Mouse (Mus musculus) regulatory T cell (primary cell): Measurements from ENCODE around the gene Nr1h4.

Experiments
- in situ Hi-C: fragments of 300-600 bp; cut with MboI, MseI; formaldehyde crosslinking; loops from one replicate; pipeline ENCODE4 v1.15.1; 2025; ENCODE audit warnings: high pct_unique_total_duplicates

The Nr1h4 gene

DNA sequence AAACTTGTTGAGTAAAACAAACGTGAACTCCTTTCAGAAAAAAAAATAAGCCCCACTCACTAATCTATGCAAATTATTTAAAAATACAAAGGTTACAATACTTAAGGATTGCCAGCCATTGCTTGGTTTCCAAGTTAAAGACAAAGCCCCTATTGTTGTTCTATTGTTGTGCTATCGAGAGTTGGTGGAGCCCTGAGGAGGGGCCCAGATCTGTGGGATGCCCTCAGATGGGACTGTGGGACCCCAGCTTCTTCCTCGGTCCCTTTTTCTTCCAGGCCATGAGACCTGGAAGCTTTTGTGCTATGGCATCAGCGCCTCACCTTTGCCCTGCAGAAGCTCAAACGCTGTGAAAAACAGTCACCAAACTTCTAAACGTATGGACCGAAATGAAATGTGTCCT lies 51.7 kb downstream of the Nr1h4 start:
- in situ Hi-C loops: no loop called here

DNA sequence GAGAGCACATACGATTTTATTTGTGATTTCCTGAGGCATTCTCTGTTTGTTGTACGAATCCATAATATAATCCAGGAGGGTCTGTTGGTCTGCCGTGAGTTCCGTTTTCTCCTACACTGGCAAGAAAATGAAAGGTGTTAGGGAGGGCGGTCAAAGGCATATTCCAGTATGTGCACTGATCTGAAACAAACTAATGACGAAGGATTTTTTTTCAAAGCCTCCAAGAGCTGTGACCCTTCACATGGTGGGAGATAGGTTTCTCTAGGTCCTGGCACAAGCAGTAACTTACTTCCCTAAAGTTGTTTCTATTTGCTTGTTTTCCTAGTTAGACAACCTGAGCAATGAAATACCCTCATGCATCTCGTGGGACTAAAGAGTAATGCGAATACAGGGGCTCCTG lies 54.6 kb downstream of the Nr1h4 start:
- in situ Hi-C loops: no loop called here

DNA sequence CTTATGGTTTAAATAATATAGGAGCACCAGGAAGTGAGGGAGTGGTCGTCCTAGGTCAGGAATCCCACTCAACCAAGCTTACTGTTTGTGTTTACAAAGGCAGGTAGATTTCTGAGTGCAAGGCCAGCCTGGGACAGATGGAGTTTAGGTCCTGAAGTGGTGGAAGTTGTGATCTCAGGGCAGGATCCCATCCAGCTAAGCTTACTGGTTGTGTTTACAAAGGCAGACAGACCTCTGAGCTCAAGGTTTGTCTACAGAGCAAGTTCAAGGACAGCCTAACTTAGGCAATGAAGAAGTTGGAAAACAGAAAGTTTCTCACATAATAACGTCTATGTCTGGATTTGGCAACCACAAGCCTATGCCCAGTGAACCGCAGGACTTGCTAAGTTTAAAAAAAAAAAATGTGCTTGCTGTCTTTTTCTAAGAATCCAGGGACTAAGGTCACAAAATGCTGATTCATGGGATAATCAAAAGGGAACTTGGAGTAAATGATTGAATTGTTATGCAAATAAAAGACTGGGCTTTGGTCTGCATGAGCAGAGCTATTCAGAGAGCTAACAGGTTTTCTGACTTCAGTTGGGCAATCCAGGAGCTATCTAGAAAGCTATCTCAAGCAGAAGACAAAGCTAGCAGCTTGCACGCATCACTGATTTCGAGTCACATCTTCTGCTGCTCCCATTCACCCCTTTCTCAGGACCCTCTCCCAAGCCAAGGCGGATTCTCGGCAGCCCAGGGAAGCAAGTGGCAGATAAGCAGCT lies 62.6 kb downstream of the Nr1h4 start:
- in situ Hi-C loops: no loop called here

DNA sequence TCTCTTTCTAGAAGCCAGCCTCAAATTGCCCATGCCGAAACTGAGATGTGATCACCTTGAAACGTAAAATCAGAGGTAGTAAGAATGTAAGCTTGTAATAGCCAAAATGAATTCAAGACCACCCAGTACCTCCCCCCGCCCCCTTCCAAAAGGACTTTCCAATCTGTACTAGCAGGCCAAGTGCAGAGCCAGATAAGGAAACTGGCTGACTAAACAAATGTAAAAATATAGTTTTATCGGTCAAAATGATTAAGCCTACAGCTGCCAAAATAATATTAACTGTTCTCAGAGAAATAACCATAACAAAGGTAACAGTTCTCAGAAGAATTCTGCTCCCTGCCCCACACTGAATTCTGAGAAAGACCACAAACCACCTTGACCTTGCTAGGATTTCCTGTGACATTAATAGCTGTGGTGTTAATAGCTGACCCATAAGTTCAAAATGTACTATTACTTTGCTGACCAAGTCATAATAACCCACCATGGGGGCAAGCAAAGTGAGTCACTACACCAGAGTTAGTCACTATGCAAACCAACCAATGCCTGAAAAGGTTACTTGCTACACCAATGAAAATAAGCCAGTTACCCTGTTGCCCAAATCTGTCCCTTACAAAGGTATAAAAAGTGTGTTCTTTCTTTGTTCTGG lies 68.5 kb downstream of the Nr1h4 start:
- in situ Hi-C loops: loop anchor here (5.0 kb wide), 1 partner anchor 167 kb away; no protein-coding TSS in a partner anchor

DNA sequence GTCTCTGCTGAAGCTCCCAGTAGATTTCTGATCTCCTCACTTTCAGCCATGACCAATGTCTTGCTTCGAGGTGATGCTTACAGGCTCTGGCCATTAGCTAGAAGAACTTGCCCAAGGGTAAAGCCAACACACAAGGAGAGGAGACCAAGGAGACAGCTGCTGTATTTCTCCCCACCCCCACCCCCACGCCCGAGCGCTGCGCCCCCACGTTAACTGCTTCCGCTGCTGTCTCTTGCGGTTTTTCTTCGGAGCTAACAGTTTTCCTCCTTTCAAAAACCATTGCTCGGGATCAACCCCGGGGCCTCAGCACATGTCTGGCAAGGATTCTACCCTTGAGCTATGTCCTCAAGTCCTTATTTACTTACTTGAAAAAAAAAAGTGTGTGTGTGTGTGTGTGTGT lies 70.5 kb downstream of the Nr1h4 start:
- in situ Hi-C loops: loop anchor here (5.0 kb wide), 1 partner anchor 169 kb away; no protein-coding TSS in a partner anchor

DNA sequence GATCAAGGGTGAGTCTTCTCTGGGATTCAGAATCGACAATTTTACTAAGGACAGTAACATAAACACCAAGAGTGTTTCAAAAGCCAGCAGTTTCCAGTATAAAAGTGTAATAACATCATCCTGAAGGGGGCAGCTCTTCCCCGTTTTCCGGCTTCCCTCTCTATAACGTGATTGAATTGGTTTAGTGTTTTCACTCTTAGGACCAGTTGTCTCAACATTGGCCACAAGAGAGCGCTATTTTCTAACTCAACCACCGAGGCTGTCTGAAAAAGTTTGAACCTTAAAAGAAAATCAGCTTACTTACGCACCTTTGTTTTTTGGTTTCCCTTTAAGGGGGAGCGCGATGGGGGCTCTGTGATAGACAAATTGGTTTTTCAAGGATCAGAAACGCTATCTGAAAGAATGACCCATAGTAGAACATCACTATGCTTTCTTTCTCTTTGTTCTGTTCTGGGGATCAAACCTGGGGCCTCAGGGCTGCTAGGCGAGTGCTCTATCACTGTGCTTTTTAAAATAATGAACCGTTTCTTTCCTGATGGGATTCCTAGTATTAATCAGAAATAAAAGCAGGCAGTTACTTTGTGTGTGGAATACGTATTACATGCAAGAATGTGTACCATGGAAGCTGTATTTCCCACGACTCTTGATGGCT lies 71.4 kb downstream of the Nr1h4 start:
- in situ Hi-C loops: loop anchor here (5.0 kb wide), 1 partner anchor 170 kb away; no protein-coding TSS in a partner anchor

DNA sequence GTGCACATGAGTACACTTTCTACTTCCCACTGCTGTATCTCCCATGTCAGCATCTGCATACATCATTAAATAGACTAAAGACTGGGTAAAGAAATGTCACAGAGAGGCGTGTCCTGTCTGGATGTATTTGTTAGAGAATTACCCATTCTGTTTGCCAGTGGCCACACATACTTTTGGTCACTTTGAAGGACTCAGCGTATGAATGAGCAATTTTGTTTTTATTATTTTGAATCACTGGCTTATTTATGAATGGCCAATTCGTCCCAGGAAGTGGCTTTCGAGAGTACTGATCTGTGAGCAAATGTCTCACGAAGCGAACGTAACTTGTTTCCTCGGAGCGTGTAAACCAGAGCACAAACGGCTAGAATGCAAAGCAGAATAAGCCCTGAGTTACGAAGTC lies 72.4 kb downstream of the Nr1h4 start:
- in situ Hi-C loops: loop anchor here (5.0 kb wide), 1 partner anchor 171 kb away; no protein-coding TSS in a partner anchor

DNA sequence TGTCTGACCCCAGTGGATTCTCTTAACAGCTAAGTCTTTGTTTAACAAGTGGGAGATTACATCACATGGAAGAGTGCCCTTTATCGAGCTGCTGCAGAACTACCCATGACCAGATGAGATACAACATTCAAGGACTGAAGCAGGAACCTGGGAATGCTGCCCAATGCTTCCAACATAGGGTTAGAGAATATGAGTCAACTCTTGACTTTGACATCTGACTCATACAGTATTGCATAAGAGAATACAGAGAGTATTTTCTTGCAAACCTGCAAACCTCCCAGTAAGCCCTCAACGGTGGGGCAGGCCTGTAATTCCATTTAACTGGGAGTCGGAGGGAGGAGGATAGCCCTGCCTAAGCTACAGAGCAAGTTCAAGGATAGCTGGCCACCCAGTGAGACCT lies 74.6 kb downstream of the Nr1h4 start:
- in situ Hi-C loops: no loop called here

DNA sequence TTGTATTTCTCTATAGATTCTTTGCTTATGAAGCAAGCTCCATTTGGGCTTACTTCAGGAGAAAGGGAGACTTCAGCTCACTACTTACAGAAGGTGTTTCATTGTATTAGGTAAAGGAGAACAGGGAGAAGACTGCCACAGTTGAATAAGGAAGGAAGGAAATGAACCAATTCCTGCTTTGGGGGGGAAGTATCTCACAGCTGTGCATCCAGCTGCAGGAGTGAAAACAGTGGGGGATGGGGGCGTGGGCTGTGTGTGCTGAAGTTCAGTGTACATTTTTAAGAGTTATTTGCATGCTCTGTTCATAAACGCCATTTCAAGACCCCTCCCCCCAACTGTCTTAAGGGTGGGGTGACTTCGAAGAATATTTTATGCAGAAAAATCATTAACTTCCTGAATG lies 79.6 kb downstream of the Nr1h4 start:
- in situ Hi-C loops: no loop called here

DNA sequence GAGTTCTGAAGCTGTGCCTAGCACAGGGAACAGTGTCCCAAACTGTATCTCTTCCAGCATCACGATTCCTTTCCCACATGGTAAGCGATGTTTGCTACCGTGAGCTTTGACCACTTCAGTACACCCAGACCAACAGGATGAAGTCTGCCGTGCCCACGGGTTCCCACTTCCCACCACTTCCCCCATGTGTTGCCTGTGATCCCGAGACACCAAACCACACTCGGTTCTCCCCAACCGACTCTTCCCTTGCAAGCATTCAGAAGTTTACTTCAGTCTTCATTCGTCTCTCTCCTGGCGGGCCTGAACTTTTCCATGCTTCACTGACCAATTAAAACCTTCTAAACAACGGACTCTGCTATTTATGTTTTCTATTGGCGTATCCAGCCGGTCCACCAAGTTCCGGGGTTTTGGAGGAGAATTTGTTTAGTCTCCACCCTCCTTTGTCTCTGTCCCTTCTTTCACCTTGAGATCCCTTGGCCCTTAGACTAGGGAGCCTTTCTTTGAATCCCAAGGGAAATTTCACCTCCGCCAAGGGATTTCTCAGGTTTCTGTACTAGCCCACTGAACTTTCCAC lies 80.2 kb downstream of the Nr1h4 start:
- in situ Hi-C loops: no loop called here

DNA sequence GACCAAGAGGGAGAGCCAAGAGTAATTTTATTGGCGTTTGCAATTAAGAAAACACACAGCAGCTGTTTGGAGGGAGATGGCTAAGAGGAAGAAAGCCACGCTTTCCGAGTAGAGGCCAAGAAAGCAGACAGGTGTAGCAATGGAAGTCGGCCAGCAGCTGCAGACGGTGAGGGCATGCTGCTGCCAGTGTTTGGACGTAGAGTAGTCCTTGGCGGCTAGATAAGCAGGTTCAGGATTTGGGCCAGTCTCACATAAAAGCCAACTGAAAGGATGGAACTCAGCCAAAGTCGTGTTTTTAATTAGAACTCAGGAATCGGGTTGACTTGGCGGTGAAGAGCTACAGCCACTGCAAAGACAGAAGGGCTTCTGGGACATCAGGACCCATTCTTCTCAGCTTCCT lies 83.0 kb downstream of the Nr1h4 start:
- in situ Hi-C loops: no loop called here

DNA sequence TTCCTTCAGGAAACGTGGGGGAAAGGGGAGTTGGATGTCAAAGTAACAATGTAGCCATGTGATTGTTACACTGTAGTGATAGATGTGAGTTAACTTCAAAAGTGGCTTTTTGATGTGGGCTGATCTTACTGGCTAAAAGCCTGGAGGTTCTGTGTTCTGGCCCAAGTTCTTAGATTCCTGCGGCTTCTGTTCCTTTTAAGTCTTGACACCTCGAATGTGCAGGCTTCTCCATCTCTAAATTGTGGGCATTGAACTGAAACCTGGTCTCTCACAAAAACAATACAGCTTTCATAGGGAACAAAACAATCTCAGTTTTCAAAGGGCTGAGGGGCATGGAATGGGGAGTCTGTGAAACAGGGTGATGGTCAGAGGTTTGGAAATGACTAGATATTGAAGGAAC lies 89.0 kb downstream of the Nr1h4 start:
- in situ Hi-C loops: no loop called here

DNA sequence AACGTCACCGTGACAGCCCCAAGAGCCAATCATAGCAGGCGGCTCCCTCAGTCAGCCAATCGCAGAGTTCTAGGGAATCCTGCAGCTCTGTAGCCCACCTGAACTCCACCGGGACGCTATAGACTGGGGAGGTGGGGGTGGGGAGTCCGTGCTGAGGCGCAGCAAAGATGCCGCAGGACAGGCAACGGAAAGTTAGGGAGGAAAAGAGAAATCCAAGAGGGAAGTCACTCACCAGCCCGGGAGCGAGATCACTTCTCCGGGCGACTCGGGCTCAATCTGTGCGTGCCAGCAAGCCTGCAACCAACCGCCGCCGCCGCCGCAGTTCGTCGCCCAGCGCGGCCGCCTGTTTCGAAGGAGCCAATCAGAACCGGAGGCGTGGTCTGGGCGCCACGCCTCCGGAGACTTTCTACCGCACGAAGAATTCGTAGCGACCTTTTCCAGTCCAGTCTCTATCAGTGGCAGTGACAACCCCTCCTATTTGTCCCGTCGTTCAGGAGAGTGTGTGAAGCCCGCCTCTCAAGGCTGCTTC lies 89.7 kb downstream of the Nr1h4 start, which contains the start of gene Gas2l3:
TSS of gene Gas2l3 (minus strand) at position 345 of the 529 bp plus-strand sequence.
- in situ Hi-C loops: no loop called here

DNA sequence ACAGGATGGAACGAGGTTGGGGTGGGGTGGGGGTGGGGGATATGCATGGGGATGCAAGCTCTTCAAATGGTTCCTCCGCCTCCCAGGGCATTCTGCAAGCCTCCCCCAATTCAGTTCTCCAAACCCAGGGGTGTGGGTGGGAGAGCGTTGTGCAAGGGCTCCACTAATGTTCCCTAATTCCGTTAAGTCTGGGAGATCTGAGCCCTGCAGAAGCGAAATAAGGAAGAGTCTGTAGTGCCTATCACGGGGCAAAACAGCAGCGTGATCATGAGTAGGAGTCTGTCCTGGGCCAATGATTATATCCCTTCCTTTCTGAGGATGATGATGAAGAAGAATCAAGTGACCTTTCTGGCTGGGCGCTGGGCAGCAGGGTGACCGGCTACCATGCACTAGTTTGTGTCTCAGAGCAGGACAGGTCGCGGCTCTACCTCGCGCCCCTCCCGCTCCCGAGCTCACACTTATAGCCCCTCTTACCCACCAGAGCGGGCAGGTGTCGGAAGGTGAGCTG lies 90.2 kb downstream of the Nr1h4 start:
- in situ Hi-C loops: no loop called here

DNA sequence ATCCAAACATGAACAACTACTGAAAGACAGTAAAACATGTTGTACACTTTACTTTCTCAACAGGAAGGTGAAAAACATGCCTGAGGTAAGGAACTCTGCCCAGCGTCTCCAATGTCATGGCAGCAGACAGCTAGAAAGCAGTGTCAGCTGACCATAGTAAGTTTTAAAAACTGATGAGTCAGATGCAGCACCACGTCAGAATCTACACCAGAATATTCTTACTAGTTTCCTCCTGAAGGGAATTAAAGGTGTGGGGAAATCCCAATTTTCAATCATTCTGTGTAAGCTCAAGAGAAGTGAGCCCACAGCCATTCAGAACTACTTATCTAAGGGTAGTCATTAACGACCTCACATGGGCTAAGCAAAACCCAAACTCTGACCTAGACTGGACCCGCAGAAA lies 90.7 kb downstream of the Nr1h4 start:
- in situ Hi-C loops: no loop called here

DNA sequence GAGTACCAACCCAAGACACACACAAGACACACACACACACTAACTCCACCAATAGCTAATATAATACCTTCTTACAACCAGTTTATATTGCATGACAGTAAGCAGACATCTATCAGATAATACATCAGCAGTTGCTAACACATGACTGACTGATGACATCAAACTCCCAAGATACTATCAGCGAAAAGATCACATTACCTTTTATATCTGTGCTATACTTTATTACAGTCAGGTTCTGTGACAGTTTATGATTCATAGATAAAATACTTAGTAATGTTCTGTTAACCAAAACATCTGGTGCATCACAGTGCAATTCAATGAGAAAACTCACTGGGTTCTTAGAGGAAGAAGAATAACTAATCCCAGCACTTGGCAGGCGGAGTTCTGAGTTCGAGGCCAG lies 91.4 kb downstream of the Nr1h4 start:
- in situ Hi-C loops: no loop called here

DNA sequence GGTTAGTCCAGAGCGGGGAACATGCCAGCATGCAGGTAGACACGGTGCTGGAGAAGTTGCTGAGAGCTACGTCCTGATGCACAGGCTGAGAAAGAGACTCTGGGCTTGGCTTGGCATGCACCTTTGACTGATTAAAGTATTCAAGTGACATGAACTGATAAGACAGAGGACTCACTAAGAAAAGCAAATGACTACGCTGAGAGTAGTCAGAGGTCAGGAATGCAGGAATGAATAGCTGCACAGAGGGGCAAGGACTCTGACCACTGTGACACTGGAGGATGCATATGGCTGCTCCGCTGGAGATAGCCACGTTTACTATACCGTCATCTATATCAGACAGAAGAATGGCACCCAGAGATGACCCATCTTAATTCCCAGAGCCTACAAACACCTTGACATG lies 94.0 kb downstream of the Nr1h4 start:
- in situ Hi-C loops: no loop called here

DNA sequence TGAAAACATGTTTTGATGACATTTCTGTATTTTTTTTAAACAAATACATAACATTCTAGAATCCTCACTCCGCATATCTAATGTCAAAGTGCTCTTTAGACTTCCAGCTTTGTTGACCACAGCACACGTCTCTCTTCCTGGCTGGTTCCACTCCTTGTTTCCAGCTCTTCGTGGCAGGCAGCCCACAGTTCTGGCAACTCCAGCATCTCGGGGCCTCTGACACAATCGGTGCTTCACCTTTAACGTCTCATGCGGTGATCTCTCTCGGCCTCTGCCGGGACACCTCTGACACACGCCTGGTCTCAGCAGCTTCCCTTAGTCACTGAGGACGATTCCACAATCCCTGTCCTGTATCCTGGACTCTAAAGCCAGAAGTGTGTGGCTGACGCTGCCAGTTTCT lies 95.4 kb downstream of the Nr1h4 start:
- in situ Hi-C loops: no loop called here

DNA sequence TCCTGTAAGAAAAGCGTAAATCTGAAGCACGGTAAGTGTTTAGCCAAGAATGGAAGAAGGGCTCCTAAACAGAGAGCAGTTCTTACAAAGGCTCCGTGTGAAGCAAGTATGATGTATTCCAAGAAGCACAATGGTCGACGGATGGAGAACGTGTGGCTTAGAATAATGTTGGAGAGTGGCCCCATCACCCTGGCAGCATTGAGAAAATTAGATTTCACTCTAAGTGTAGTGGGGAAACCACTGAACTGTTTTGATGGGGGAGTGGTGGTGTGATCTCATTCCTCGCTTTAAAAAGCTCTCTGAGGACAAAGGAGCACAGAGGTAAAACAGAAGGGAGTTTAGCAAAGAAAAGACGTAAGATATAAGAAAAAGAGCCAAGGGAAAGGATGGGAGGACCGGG lies 95.9 kb downstream of the Nr1h4 start:
- in situ Hi-C loops: no loop called here

DNA sequence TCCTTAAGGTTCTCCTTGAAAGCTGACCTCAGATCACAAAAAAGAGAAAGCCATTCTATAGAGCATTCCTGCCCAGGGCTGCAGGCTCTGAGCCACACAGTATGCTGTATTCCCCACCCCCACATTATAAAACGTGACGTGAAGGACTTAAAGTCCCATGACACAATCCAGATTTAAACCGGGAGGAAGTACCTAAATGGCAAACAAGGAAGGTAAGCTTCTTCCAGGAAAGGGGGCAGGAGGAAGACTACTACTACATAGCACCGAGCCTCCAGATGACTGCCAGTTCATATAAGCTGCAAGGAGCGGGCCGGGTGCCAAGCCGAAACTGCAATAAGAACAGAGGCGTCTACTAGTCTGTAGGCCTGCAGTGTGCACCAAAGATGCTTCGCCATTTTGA lies 97.5 kb downstream of the Nr1h4 start:
- in situ Hi-C loops: no loop called here

DNA sequence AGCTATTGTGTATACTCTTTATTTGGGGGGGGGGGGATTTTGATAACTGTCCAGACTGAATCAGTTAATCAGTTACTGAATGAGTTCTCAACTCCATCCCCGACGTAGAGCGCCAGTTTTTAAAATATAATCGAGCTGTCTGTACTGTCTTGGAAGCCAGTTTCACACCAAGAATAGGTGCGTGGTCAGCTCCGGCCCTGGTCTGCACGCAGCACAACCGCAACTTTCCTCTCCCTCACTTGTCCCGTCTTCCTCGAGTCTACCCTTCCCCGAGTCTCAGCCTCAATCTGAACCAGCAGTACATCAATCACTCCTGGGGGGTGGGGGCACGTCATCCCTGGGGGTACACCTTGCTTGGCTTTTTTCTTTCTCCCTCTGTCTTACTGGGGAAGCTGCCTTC lies 98.0 kb downstream of the Nr1h4 start:
- in situ Hi-C loops: no loop called here
